Mouse (Mus musculus) monocyte, adult 5-6 weeks (primary cell): ENCODE data around the gene Npy. TPM values are rescaled to one million over a fixed set of nuclear protein-coding genes. Genes with fewer than 3 reads are reported as not detected.

Experiments
- ATAC-seq: fragments of 153-309, 156-312 bp; replicated peaks from 2 replicates; pipeline ENCODE4 v1.8.0; 2017; ENCODE audit warnings: mild to moderate bottlenecking; ENCODE audit not compliant: low TSS enrichment, insufficient number of reproducible peaks, severe bottlenecking, poor library complexity, low FRiP score
- total RNA-seq: library from RNA; stranded (forward); fragments of 200-1000, 200-491, 200-594 nt; gene quantifications from 3 replicates; pipeline ENCODE4 v1.2.3, GENCODE M21; 2017

Npy gene
- total RNA-seq, 1 experiment from 2014 or later = not detected

DNA sequence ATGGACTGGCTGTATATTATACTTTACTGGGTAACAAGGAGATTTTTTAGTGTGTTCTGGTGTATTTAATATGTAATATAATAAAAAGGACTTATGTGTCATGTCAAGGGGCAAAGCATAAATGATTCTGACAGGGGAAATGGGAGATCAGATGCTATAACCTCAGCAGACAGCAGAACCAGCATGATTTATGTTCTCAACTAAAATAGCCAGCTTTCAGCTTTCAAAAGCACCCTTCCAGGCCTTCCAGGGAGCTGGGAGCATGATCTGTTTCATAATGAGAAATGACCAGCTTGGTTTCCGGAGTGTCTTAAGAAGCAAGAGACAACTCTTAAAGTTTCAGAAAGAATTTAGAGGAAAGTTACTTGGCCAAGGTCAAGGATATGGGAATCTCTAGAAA is 51.0 kb downstream of the Npy start:
- no peak for ATAC-seq

GRCm38 (mm10) chr6:49875160-49875559 is 52.6 kb downstream of the Npy start:
- no peak for ATAC-seq

- no peak for ATAC-seq
Observed at GRCm38 (mm10) chr6:49875791-49876190, 53.3 kb downstream of the Npy start.
